Mouse (Mus musculus) left cerebral cortex, postnatal 14 days (tissue): ENCODE results near the gene Olfr763. TPM values are rescaled to one million over a fixed set of nuclear protein-coding genes. Genes with fewer than 3 reads are reported as not detected.
A peak's percentile ranks its signal among the peaks of the same experiment; 100 is the strongest.
"Not testable (repeated sequence)": the region's sequence is repeated elsewhere in the genome, so short reads cannot be mapped to it uniquely, and the experiment has no call there.

Experiments used
- DNase-seq, 2 experiments: peaks; one replicate each; pipeline ENCODE4 v3.0.0; 2021 to 2022; ENCODE audit warnings: low spot score in 2 of 2, mixed read lengths in 1 of 2
- intact Hi-C: fragments of 180-260 bp; cut with DNase I; formaldehyde crosslinking; loops from one replicate; pipeline ENCODE4 v1.15.1; 2025
- total RNA-seq, 2 experiments: library from RNA; stranded (reverse); gene quantifications; 2 replicates each; pipeline ENCODE4 v1.2.3; 2021

The Olfr763 gene
- total RNA-seq, 2 experiments from 2014 or later, result not detected

- DNase-seq, result peak; percentile 17 to 63
- intact Hi-C loops, result loop anchor here (2.0 kb wide), 1 partner anchor 1067 kb away; no protein-coding TSS in a partner anchor
Observed at GRCm38 (mm10) chr10:129026018-129026662, 15.5 kb downstream of the Olfr763 start.

GRCm38 (mm10) chr10:129028343-129028742 is 17.8 kb downstream of the Olfr763 start:
- intact Hi-C loops, result no loop called here

GRCm38 (mm10) chr10:129039796-129040195 is 29.2 kb downstream of the Olfr763 start, which contains the start of gene Olfr764-ps1:
Gene Olfr764-ps1, minus strand, starts transcription at chr10:129039896.
- DNase-seq, result no peak
- intact Hi-C loops, result no loop called here

More at GRCm38 (mm10) chr10:129028343-129028742, 17.8 kb downstream of the Olfr763 start:
- no peak for DNase-seq

- intact Hi-C loops, DNase-seq: not testable (repeated sequence)
Observed at GRCm38 (mm10) chr10:129049898-129050297, 39.3 kb downstream of the Olfr763 start, which contains the start of gene Olfr765. Gene Olfr765, minus strand, starts transcription at chr10:129049998.

Other genes with a start within 250 kb of the Olfr763 start
- under 1 TPM; 0.77 to 0.80 TPM for gene Mmp19, start 219.9 kb upstream of the Olfr763 start, total RNA-seq
- gene Dnajc14, start 206.7 kb upstream of the Olfr763 start, total RNA-seq, result 10 to 100 TPM; 68.1 to 68.6 TPM
- gene Tmem198b, start 206.4 kb upstream of the Olfr763 start, total RNA-seq, result 10 to 100 TPM; 10.4 to 11.6 TPM
- 10 to 100 TPM; 38.9 to 41.7 TPM for gene Sarnp, start 193.5 kb upstream of the Olfr763 start, total RNA-seq
- gene Ormdl2, start 189.1 kb upstream of the Olfr763 start, total RNA-seq, result 1 to 10 TPM; 5.6 to 7.2 TPM
- 10 to 100 TPM; 11.6 to 15.7 TPM for gene Gdf11, start 119.1 kb upstream of the Olfr763 start, total RNA-seq
- gene Cd63, start 109.8 kb upstream of the Olfr763 start, total RNA-seq, result 10 to 100 TPM; 55.4 to 61.0 TPM
- 1 to 10 TPM; 4.8 to 5.1 TPM for gene Rdh5, start 87.9 kb upstream of the Olfr763 start, total RNA-seq
- gene Bloc1s1, start 86.8 kb upstream of the Olfr763 start, total RNA-seq, result 10 to 100 TPM; 71.5 to 78.7 TPM
- gene Itga7, start 77.0 kb upstream of the Olfr763 start, total RNA-seq, result 10 to 100 TPM; 15.6 to 17.6 TPM
- gene Mettl7b, start 49.8 kb upstream of the Olfr763 start, total RNA-seq, result not detected
- not detected for gene Olfr9, start 21.4 kb upstream of the Olfr763 start, total RNA-seq
- gene Olfr764-ps1, start 29.1 kb downstream of the Olfr763 start, total RNA-seq, result not detected
- gene Olfr765, start 39.2 kb downstream of the Olfr763 start, total RNA-seq, result not detected
- not detected for gene Olfr766-ps1, start 58.2 kb downstream of the Olfr763 start, total RNA-seq
- not detected for gene Olfr767, start 72.1 kb downstream of the Olfr763 start, total RNA-seq
- not detected for gene Olfr768, start 88.6 kb downstream of the Olfr763 start, total RNA-seq
- not detected for gene Olfr769, start 107.1 kb downstream of the Olfr763 start, total RNA-seq
- gene Olfr770, start 128.2 kb downstream of the Olfr763 start, total RNA-seq, result not detected
- gene Olfr771, start 154.0 kb downstream of the Olfr763 start, total RNA-seq, result not detected
- gene Olfr772, start 167.1 kb downstream of the Olfr763 start, total RNA-seq, result not detected
- not detected for gene Olfr773, start 176.6 kb downstream of the Olfr763 start, total RNA-seq
- not detected for gene Olfr774, start 225.4 kb downstream of the Olfr763 start, total RNA-seq
- gene Olfr775, start 237.6 kb downstream of the Olfr763 start, total RNA-seq, result not detected
- gene Olfr776, start 248.3 kb downstream of the Olfr763 start, total RNA-seq, result not detected